Mouse (Mus musculus): ENCODE results near the gene Pla2g4b. TPM values are rescaled to one million over a fixed set of nuclear protein-coding genes. Genes with fewer than 3 reads are reported as not detected.

Gene Pla2g4b
- polyA plus RNA-seq, 1 experiment from 2014 or later: 3.8 TPM

- Histone ChIP-seq H3K27ac (replicated peaks) (peak within 1 kb of the TSS; percentile 91), H3K4me3 (peak within 1 kb of the TSS; percentile 83)
- WGBS: 5% methylated on average over 50 of the region's 50 CpGs
Measured at GRCm38 (mm10) chr2:120026984-120027949, 6.0 kb upstream of the Pla2g4b start, which contains the start of the genes Jmjd7 and Gm28042. Jmjd7 (plus strand) TSS chr2:120027483. Gm28042 (plus strand) TSS chr2:120027493.

DNA sequence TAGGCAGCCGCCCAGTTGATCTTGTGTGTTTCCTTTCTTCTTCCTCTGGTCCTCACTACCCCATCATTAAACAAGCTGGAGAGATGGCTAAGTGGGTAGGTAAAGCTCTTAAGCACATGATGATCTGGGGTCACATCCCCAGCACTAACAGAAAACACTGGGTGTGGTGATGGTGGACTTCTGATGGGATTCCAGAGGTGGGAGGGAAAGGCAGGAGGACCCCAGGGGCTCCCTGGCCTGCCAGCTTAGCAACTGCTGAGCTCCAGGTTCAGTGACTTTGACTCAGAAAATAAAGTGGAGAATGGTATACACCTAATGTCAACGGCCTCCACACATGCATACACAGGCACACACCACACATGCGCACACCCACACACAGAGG lies 5.3 kb upstream of the Pla2g4b start:
- Histone ChIP-seq H3K27ac (replicated peaks) (peak overlapping the region; percentile 91), H3K4me1 (replicated peaks) (peaks cover 19% of the 10 kb centered on the region), H3K27me3 (no peaks in the 10 kb centered on the region), H3K9ac (peak overlapping the region; percentile 89), H3K9me3 (no peaks in the 10 kb centered on the region), H3K4me3 (peak overlapping the region; percentile 83), H3K36me3 (peaks cover 61% of the 10 kb centered on the region), H3K4me2 (peak overlapping the region; percentile 86)
- peak; percentile 21; the same call in 1 of the 2 replicates for ATAC-seq (ENCODE audit: low read depth)
- 38% methylated on average over 3 of the region's 3 CpGs for WGBS

More at GRCm38 (mm10) chr2:120026984-120027949, 6.0 kb upstream of the Pla2g4b start, which contains the start of the genes Jmjd7 and Gm28042:
- Histone ChIP-seq H3K9me3 (no peaks in the 10 kb centered on the region), H3K4me2 (peak within 1 kb of the TSS; percentile 86), H3K36me3 (peaks cover 61% of the 10 kb centered on the region), H3K9ac (peak within 1 kb of the TSS; percentile 89), H3K4me1 (replicated peaks) (peaks cover 19% of the 10 kb centered on the region), H3K27me3 (no peaks in the 10 kb centered on the region)
- ATAC-seq (ENCODE audit: low read depth): peak; percentile 92

DNA sequence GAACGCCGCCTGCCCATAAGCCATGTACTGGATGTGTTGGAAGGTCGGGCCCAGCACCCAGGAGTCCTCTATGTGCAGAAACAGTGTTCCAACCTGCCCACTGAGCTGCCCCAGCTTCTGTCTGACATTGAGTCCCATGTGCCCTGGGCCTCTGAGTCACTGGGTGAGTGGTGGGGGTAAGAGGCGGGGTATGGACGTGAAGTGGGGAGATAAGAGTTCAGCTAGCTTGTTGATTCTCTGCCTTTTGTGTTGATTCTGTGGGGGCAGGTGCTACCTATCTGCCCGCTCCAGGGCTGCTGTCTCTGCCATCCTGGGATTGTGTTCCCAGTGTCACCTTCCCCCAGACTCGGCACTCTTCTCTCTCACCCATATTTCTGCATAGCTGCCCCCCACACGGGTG lies 2.8 kb upstream of the Pla2g4b start:
- WGBS: 95% methylated on average over 8 of the region's 8 CpGs
- H3K27ac ChIP-seq (replicated peaks): no peak overlapping the region
- no peaks in the 10 kb centered on the region for H3K27me3 ChIP-seq
- peaks cover 60% of the 10 kb centered on the region for H3K36me3 ChIP-seq
- no peak overlapping the region for H3K4me2 ChIP-seq
- no peaks in the 10 kb centered on the region for H3K9me3 ChIP-seq
- no peak for ATAC-seq (ENCODE audit: low read depth)
- peaks cover 19% of the 10 kb centered on the region for H3K4me1 ChIP-seq (replicated peaks)
- no peak overlapping the region for H3K9ac ChIP-seq
- no peak overlapping the region for H3K4me3 ChIP-seq

GRCm38 (mm10) chr2:120033726-120034125 lies 509 bp downstream of the Pla2g4b start:
- H3K27me3 ChIP-seq: no peaks in the 10 kb centered on the region
- H3K4me3 ChIP-seq: no peak overlapping the region
- no peak overlapping the region for H3K4me2 ChIP-seq
- WGBS: 77% methylated on average over 5 of the region's 5 CpGs
- peaks cover under 1% of the 10 kb centered on the region; the same call in 1 of the 2 replicates for H3K4me1 ChIP-seq (replicated peaks)
- peaks cover 88% of the 10 kb centered on the region for H3K36me3 ChIP-seq
- no peak overlapping the region for H3K27ac ChIP-seq (replicated peaks)
- H3K9ac ChIP-seq: no peak overlapping the region
- ATAC-seq (ENCODE audit: low read depth): no peak
- no peaks in the 10 kb centered on the region for H3K9me3 ChIP-seq

GRCm38 (mm10) chr2:120037744-120038143 lies 4.5 kb downstream of the Pla2g4b start:
- Histone ChIP-seq H3K9me3 (no peaks in the 10 kb centered on the region), H3K4me3 (no peak overlapping the region), H3K36me3 (peaks cover 98% of the 10 kb centered on the region), H3K4me1 (replicated peaks) (no peaks in the 10 kb centered on the region), H3K27me3 (no peaks in the 10 kb centered on the region), H3K27ac (replicated peaks) (no peak overlapping the region), H3K4me2 (no peak overlapping the region), H3K9ac (no peak overlapping the region)
- 93% methylated on average over 9 of the region's 9 CpGs for WGBS
- ATAC-seq (ENCODE audit: low read depth): no peak

DNA sequence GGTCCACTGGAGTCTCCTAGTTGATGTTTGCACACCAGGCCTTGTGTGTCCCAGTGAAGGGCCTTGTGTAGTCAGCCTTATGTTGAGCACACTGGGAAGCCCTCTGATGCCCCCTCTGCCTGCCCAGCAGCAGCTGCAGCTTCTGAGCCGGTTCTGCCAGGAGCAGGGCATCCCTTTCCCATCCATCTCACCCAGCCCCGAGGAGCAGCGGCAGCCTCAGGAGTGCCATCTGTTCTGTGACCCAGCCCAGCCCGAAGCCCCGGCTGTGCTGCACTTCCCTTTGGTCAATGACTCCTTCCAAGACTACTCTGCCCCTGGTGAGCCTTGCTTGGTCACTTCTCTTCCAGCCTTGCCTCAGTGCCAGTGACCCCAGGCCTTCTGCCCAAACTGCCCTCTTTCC lies 7.8 kb downstream of the Pla2g4b start:
- Histone ChIP-seq H3K36me3 (peaks cover 67% of the 10 kb centered on the region), H3K27ac (replicated peaks) (no peak overlapping the region), H3K9me3 (no peaks in the 10 kb centered on the region), H3K4me1 (replicated peaks) (no peaks in the 10 kb centered on the region), H3K4me3 (no peak overlapping the region), H3K4me2 (no peak overlapping the region), H3K9ac (no peak overlapping the region), H3K27me3 (no peaks in the 10 kb centered on the region)
- no peak for ATAC-seq (ENCODE audit: low read depth)
- 90% methylated on average over 5 of the region's 5 CpGs for WGBS

- Histone ChIP-seq H3K9ac (no peak overlapping the region), H3K4me2 (no peak overlapping the region), H3K27me3 (no peaks in the 10 kb centered on the region), H3K4me1 (replicated peaks) (no peaks in the 10 kb centered on the region), H3K27ac (replicated peaks) (no peak overlapping the region), H3K9me3 (no peaks in the 10 kb centered on the region), H3K4me3 (no peak overlapping the region), H3K36me3 (peaks cover 36% of the 10 kb centered on the region)
- 61% methylated on average over 4 of the region's 4 CpGs for WGBS
- ATAC-seq (ENCODE audit: low read depth): 0 out of 2 replicates have a peak, but pooled peaks have one; percentile 4
Measured at GRCm38 (mm10) chr2:120044101-120044603, 10.9 kb downstream of the Pla2g4b start.

- Histone ChIP-seq H3K4me1 (replicated peaks) (no peaks in the 10 kb centered on the region), H3K9ac (no peak overlapping the region), H3K4me2 (no peak overlapping the region), H3K9me3 (no peaks in the 10 kb centered on the region), H3K36me3 (peaks cover 30% of the 10 kb centered on the region), H3K27me3 (no peaks in the 10 kb centered on the region), H3K27ac (replicated peaks) (no peak overlapping the region), H3K4me3 (no peak overlapping the region)
- WGBS: 70% methylated on average over 3 of the region's 3 CpGs
- no peak for ATAC-seq (ENCODE audit: low read depth)
Measured at GRCm38 (mm10) chr2:120044676-120045075, 11.5 kb downstream of the Pla2g4b start.

DNA sequence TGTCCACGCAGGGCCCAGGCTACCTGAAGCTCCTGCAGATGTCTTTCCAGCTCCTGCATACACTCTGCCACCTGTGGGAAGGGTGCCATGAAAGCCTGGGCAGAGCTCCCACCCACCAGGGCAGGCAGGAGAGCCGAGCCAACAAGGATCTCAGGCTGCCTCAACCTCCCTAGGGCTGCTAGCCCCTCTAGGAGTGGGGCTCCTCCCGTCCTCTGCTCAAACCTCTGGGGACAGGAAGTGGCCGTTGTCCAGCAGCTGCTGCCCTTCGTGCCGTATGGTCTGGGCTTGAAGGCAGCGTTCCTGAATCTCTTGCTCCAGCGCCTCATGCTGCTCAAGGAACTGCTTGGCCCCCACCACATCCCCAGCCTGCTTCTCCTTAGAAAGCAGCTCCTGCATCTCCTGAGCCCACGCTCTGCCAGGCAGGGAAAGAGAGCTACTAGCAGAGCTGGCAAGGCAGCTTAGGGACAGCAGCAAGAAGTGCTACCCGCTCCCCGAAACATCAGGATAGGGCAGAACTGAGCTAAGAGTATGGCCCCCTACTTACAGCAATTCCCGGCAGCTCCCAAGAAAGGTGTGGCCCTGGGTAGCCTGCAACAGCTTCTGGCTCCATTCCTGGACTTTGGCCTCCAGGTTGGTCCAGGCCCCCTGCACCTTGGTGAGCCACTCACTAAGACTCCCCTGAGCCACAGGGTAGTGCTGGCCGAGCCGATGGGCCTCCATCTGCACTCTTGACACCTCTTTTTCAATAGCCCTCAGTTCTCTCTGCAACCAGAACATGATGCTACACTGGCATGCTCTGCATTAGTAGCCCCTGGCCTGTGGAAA lies 13.5 kb downstream of the Pla2g4b start:
- Histone ChIP-seq H3K4me1 (replicated peaks) (no peaks in the 10 kb centered on the region), H3K9ac (no peak overlapping the region), H3K27ac (replicated peaks) (no peak overlapping the region)

DNA sequence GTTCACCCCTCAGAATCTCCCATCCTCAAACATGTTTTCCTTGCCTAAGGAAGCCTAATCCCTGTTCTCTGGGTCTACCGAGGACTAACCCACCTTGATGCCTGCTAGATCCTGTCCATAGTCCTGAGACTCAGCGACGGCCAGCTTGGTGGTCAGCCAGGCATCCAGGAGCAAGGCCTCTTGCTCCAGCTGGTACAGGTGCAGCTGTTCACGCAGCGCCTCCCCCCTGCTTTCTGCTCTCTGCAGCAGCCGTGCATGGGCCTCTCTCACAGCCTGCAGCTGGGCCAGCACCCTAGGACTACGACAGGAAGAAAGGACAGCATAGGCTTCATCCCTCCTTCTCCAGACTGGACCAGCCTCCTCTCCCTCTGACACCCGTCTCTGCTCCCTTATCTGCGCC lies 15.0 kb downstream of the Pla2g4b start:
- H3K36me3 ChIP-seq: no peaks in the 10 kb centered on the region
- H3K27me3 ChIP-seq: no peaks in the 10 kb centered on the region
- H3K4me1 ChIP-seq (replicated peaks): no peaks in the 10 kb centered on the region
- no peak overlapping the region for H3K4me2 ChIP-seq
- H3K27ac ChIP-seq (replicated peaks): no peak overlapping the region
- no peak for ATAC-seq (ENCODE audit: low read depth)
- no peak overlapping the region for H3K4me3 ChIP-seq
- 82% methylated on average over 9 of the region's 9 CpGs for WGBS
- H3K9ac ChIP-seq: no peak overlapping the region
- H3K9me3 ChIP-seq: no peaks in the 10 kb centered on the region

More for the DNA sequence above, 13.5 kb downstream of the Pla2g4b start:
- no peak for ATAC-seq (ENCODE audit: low read depth)
- H3K9me3 ChIP-seq: no peaks in the 10 kb centered on the region
- 71% methylated on average over 14 of the region's 14 CpGs for WGBS
- no peaks in the 10 kb centered on the region for H3K27me3 ChIP-seq
- no peak overlapping the region for H3K4me2 ChIP-seq
- no peak overlapping the region for H3K4me3 ChIP-seq
- H3K36me3 ChIP-seq: peaks cover 10% of the 10 kb centered on the region

DNA sequence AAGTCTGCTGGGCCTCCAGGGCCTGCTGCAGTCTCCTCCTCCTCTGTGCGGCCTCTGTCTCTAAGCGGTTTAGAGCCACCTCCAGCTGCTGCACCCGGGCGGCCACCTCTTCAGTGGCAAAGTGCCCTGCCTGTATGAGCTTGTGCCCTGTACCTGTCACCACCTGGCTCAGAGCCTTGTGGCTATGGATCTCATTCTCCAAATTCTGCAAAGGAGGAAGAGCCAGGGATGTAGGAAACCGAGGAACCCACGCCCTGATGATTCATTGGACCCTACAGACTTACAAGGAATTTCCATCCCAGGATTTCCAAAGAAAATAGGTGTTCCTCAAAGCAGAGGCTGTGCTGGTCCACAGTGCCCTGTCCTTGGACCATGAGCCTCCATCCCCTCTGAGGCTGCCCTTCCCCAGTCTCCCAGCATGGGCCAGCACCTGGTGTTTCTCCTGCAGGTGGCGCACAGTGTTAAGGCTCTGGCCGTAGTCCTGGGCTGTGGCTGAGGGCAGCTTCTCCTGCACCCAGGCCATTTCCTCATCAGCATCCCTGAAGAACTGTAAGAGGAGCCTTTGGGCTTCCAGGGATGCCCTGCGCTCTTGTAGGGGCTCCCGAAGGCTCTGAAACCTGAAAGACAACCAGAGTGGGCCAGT lies 16.5 kb downstream of the Pla2g4b start:
- Histone ChIP-seq H3K9me3 (no peaks in the 10 kb centered on the region), H3K36me3 (no peaks in the 10 kb centered on the region), H3K27ac (replicated peaks) (no peak overlapping the region), H3K4me3 (no peak overlapping the region), H3K27me3 (no peaks in the 10 kb centered on the region), H3K4me1 (replicated peaks) (no peaks in the 10 kb centered on the region), H3K4me2 (no peak overlapping the region), H3K9ac (no peak overlapping the region)
- WGBS: 65% methylated on average over 10 of the region's 10 CpGs
- ATAC-seq (ENCODE audit: low read depth): 0 out of 2 replicates have a peak, but pooled peaks have one; percentile 43
